Mouse (Mus musculus): ENCODE data around the gene Ppp1r10. TPM values are rescaled to one million over a fixed set of nuclear protein-coding genes. Genes with fewer than 3 reads are reported as not detected.

Ppp1r10 gene
- polyA plus RNA-seq (2017; shearing (Covaris generic)), result 56.7 TPM

DNA sequence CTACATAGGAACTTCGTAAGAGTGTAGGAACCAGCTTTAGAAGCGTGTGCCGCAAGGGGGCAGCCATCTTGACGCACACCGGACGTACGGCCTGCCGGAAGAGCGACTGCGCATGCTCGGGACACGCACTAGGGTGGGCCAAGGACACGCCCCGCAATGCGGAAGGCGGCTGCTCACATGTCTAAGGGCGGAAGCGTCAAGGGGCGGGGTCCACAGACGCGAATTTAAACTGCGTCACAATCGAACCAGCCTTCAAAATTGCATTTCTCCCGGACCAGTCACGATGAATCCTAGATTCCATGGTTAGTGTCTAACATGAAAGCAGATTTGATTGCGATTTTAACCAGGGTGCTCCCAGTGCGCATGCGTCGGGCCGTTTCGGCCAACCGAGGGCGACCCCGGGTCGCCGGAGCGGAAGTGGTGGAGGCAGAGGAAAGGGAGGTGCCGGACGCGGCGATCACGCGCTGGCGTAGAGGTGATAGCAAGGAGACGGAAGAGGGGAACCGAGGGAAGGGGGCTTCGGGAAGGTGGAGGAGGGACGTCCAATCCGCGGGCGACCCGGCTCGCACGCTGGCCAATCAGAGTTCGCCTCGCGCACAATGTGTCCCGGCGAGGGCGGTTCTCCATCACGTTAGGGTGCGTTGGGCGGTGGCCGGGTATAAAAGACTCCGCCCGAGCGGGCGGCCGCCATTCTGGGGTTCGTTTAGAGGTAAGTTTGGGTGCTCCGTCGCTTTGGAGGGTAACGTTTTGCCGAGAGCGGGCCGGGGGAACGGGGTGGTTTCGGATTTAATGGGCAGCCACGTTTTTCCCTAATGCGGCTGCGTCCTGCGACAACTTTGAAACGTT is at the start of gene Ppp1r10, which contains the start of gene Mrps18b:
Gene Ppp1r10 (plus strand): TSS at position 138 of the 846 bp plus-strand sequence.
Gene Mrps18b (minus strand): TSS at position 93 of the 846 bp plus-strand sequence.

DNA sequence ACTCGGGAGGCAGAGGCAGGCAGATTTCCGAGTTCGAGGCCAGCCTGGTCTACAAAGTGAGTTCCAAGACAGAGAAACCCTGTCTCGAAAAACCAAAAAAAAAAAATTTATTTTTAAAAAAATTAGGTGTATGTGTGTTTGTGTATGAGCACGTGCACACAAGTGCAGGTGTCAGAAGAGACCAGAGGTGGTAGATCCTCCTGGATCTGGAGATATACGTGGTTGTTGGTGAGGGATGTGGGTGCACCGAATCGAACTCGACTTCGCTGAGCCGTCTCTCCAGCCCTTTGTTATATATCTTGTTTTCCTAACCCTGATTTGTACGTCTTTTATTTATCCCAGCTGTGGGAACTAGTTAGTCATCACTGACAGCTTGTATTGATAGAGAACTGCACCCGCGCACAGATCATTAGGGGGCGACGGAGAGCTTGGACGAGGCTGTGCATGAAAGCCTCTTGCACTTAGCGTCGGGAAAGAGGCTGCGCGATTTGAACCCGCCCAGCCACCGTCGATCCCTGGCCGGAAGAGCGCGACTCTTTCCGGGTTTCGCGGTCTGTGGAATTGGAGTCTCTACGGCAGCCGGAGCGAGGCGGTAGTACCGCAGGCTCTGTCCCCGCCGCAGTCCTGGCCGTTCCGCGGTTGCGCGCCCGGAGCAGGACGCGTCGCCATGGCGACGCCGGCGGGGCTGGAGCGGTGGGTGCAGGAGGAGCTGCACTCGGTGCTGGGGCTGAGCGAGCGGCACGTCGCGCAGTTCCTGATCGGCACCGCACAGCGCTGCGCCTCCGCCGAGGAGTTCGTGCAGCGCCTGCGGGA is 36.8 kb upstream of the Ppp1r10 start, which contains the start of gene Dhx16:
Gene Dhx16 (plus strand): TSS at position 575 of the 813 bp plus-strand sequence.

DNA sequence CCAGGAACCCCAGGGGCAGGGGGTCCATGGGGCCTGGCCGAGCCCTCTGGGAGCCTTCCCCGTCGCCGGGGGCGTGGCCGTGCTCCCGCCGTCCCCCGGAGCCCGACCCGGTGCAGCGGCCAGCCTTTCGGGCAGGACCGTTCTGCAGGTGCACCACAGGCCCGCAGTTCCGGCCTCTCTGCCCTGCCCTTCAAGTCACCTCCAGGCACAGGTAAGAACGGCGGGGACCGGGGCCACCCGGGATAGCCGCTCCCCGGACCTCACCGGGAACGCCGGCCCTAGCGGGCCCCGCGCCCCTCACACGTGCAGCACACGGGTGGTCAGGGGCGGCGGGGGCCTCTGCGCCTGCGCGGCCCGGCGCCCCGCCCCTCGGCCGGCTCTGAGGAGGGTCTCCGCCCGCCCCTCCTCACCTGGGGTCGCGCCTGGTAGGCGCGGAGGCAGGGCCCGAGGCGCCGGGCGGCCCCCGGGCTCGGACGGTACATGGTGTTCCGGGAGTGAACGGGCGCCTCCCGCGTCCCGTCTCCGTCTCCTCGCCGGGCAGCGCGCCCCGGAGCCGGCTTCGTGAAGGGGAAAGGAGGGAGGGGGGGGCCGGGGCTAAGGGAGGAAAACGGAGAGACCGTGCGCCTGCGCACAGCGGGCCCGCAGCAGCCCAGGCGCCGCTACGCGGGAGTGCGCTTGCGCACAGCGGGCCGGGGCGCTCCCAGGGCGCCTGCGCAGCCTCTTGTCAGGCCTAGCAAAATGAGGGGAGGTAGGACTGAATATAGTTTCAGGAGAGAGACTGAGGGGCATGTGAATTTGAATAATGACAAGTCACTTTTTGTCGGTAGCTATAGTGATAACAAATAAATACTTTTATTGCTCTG is 19.2 kb upstream of the Ppp1r10 start, which contains the start of gene 2310061I04Rik:
Gene 2310061I04Rik (minus strand): TSS at position 651 of the 863 bp plus-strand sequence.

DNA sequence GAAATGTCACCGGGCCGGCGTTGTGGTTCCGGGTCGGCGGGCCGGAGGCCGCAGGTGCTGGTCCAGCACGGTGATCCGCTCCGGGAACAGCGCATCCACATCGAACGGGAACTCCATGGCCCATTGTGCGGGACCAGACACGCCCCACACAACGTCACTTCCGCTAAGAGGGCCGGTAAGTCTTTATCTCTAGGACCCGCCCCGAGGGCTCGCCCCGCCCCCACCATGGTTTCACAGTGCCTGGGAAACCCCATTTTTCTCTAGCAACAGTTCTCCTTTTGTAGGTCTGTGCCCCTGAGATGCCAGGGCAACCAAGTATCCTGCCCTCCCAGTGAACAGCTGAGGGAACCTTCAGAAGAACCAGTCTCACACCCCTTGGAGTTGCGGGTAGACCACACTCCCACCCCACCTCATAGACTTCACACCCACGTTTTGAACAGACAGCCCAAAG is 6.3 kb upstream of the Ppp1r10 start, which contains the start of gene Atat1:
Gene Atat1 (minus strand): TSS at position 157 of the 451 bp plus-strand sequence.

DNA sequence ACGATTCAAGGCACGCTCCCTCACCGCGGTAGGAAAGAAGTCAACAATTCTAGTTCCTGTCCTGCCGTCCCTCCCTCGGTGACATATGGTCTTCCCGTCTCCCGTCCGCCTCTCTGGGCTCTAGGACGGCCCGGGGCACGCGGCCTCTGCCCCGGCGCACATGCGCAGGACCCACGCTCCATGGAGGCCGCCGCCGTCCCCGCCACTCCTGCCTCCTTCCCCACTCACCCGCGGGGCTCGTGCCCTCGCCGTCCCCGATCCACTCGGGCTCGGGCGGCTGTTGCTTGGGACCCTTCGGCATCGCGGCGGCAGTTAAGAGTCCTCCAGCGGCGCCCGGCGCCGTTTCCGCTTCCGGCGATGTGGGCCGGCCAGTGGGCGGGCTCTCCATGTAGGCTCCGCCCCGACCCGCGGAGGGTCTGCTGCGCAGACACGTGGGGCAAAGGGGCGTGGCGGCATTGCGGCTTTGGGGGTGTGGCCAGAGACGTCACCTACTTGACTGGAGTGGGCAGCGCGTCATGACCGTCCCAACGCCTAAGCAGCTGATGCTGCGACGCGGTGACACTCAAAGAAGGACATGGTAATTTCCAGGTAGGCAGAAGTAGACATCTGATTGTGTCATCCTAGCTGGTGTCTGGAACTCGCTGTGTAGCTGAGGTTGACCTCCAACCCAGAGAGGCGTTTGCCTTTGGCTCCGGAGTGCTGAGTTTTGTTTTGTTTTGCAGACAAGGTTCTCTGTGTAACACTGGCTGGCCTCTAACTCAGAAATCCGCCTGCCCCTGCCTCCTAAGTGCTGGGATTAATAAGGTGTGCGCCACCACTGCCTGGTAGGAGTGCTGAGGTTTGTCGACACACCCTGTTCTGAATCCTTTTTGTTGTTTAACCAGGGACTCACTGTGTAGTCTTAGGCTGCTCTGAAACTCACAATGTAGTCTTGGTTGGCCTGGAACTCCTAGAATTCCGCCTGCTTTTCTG is 53.5 kb downstream of the Ppp1r10 start, which contains the start of gene Abcf1:
Gene Abcf1 (minus strand): TSS at position 344 of the 972 bp plus-strand sequence.

DNA sequence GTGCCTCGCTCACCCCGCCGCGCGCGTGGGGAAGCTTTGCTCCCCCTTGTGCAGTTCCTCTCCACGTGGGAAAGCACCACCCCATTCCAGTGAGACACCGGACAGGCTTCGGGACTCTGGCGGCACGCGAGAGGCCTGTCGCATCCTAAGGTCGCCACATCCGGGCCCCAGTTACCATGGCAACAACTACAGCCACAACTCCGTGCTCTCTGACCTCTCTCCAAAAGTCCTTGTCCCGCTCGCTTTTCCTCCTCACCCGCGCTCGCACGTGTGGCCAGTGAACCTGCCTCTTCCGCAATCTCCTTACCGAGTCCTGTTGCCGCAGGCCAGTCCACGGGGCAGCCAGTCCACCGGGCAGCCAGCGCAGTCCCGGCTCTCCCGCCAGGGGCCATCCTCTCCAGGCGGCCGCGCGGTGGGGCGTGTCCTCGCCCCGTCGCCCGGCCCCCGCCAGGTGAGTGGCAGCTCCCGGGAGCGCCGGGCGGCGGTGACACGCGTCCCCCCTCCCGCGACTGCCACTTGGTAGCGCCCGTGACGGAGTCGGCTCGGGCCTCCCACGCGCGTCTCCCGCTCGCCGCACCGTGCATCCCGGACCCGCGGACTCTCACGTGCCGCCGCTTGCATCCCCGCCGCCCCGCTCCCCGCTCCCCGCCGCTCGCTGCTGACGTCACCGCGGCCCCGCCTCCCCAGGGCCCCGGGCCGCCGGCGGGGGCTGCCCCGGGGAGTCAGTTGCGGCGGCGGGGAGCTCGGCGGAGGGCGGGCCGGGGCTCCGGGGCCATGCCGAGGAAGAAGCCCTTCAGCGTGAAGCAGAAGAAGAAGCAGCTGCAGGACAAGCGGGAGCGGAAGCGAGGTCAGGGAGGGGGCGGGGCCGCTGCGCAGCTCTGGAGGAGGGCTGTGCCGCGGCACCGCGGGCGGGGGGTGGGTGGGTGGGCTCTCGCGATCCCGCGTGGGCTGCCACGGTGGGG is 63.4 kb downstream of the Ppp1r10 start, which contains the start of the genes Gnl1 and Prr3:
Gene Gnl1 (plus strand): TSS at position 451 of the 962 bp plus-strand sequence.
Gene Prr3 (minus strand): TSS at position 836 of the 962 bp plus-strand sequence.

Other genes with a start within 250 kb of the Ppp1r10 start
- 36.5 TPM for gene Vars2, start 248.8 kb upstream of the Ppp1r10 start, polyA plus RNA-seq (2017; shearing (Covaris generic))
- 31.0 TPM for gene Gtf2h4, start 242.7 kb upstream of the Ppp1r10 start, polyA plus RNA-seq (2017; shearing (Covaris generic))
- 6.1 TPM for gene Ddr1, start 211.8 kb upstream of the Ppp1r10 start, polyA plus RNA-seq (2017; shearing (Covaris generic))
- gene Ier3, start 94.8 kb upstream of the Ppp1r10 start, polyA plus RNA-seq (2017; shearing (Covaris generic)), result 0.53 TPM
- 52.9 TPM for gene Flot1, start 93.2 kb upstream of the Ppp1r10 start, polyA plus RNA-seq (2017; shearing (Covaris generic))
- 111 TPM for gene Tubb5, start 78.1 kb upstream of the Ppp1r10 start, polyA plus RNA-seq (2017; shearing (Covaris generic))
- 12.9 TPM for gene Mdc1, start 74.9 kb upstream of the Ppp1r10 start, polyA plus RNA-seq (2017; shearing (Covaris generic))
- 27.5 TPM for gene Nrm, start 55.1 kb upstream of the Ppp1r10 start, polyA plus RNA-seq (2017; shearing (Covaris generic))
- 592 TPM for gene Ppp1r18, start 50.8 kb upstream of the Ppp1r10 start, polyA plus RNA-seq (2017; shearing (Covaris generic))
- 62.8 TPM for gene Dhx16, start 36.6 kb upstream of the Ppp1r10 start, polyA plus RNA-seq (2017; shearing (Covaris generic))
- gene 2310061I04Rik, start 19.0 kb upstream of the Ppp1r10 start, polyA plus RNA-seq (2017; shearing (Covaris generic)), result 41.8 TPM
- gene Atat1, start 6.4 kb upstream of the Ppp1r10 start, polyA plus RNA-seq (2017; shearing (Covaris generic)), result 19.2 TPM
- 80.8 TPM for gene Mrps18b, start within 50 bp of the Ppp1r10 start, polyA plus RNA-seq (2017; shearing (Covaris generic))
- gene Abcf1, start 53.3 kb downstream of the Ppp1r10 start, polyA plus RNA-seq (2017; shearing (Covaris generic)), result 145 TPM
- 70.7 TPM for gene Gnl1, start 63.4 kb downstream of the Ppp1r10 start, polyA plus RNA-seq (2017; shearing (Covaris generic))
- 38.7 TPM for gene Prr3, start 63.8 kb downstream of the Ppp1r10 start, polyA plus RNA-seq (2017; shearing (Covaris generic))
- 34.1 TPM for gene H2-T24, start 104.1 kb downstream of the Ppp1r10 start, polyA plus RNA-seq (2017; shearing (Covaris generic))
- gene H2-T23, start 116.4 kb downstream of the Ppp1r10 start, polyA plus RNA-seq (2017; shearing (Covaris generic)), result 666 TPM
- gene H2-T22, start 126.3 kb downstream of the Ppp1r10 start, polyA plus RNA-seq (2017; shearing (Covaris generic)), result 225 TPM
- gene Gm6034, start 126.5 kb downstream of the Ppp1r10 start, polyA plus RNA-seq (2017; shearing (Covaris generic)), result 0.13 TPM
- not detected for gene Gm11127, start 141.9 kb downstream of the Ppp1r10 start, polyA plus RNA-seq (2017; shearing (Covaris generic))
- 0.91 TPM for gene Gm19684, start 205.2 kb downstream of the Ppp1r10 start, polyA plus RNA-seq (2017; shearing (Covaris generic))
- gene Gm7030, start 213.0 kb downstream of the Ppp1r10 start, polyA plus RNA-seq (2017; shearing (Covaris generic)), result 0.26 TPM

All from CD4-positive, CD25-positive, alpha-beta regulatory T cell (primary cell).